Mouse (Mus musculus) adrenal gland (tissue): ENCODE data around the gene Adgrl1.

ENCODE experiments used
- intact Hi-C: fragments of 180-260 bp; cut with DNase I; formaldehyde crosslinking; loops from one replicate; pipeline ENCODE4 v1.15.1; 2025
- long read RNA-seq, 2 experiments: library from polyadenylated mRNA; unstranded; transcript quantifications; one replicate each; pipeline ENCODE4 v2.0.0; 2020; ENCODE audit warnings: borderline replicate concordance in 1 of 2; ENCODE audit not compliant: insufficient replicate concordance in 1 of 2

Adgrl1 gene
- long read RNA-seq, experiment 1, partial matches to known transcripts, result 5 of 8 reads
- long read RNA-seq, experiment 1, other reads (novel, unspliced or antisense), result 3 of 8 reads
- long read RNA-seq, experiment 2, partial matches to known transcripts, result 0 of 6 reads
- long read RNA-seq, experiment 2, other reads (novel, unspliced or antisense), result 6 of 6 reads

DNA sequence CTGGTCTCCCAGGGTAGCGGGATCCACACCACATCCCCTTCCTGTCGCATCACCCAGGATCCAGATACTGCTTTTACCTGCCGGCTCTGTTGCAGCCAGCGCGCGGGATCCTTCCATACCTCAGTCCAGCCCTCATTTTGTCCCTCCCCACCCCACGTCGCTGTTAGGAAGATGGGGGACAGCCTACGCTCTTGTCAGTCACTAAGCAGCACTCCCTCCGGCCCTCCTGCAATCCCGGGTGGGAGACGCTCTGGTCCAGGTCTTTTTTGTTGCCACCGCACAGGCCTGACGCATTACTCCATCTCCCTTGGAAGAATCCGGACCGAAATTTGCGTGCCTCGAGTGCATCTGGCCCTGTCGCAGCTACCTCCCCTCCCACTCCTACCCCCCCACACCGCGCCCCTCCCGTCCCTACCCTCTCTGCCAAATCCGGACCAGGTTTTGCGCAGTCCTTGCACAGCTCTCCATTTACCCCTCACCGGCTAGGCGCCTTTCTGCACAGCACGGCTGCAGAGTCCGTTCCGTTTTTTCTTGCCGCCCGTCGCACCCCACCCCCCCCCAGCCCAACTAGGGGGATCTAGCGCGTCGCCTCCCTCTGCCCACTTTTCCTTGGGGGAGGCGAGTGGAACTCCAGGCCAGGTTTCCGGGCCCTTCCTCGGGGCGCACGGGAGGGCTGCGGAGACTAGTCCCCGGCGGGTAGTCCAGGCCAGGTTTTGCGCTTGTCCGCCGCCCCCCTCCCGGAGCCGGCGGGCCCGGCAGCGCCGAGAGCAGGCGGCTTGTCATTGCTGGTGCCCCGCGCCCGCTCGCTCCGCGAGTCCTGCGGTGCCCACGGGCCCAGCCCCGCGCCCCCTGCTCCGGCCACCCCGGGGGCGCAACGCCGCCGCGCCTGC, at the start of gene Adgrl1:
TSS of gene Adgrl1 (plus strand) at position 743 of the 890 bp plus-strand sequence.
- intact Hi-C loops, result loop anchor here (5.0 kb wide), 2 partner anchors 53 to 172 kb away; no protein-coding TSS in a partner anchor

- intact Hi-C loops, result no loop called here
Measured at GRCm38 (mm10) chr8:83852329-83852728, 47.6 kb upstream of the Adgrl1 start.

DNA sequence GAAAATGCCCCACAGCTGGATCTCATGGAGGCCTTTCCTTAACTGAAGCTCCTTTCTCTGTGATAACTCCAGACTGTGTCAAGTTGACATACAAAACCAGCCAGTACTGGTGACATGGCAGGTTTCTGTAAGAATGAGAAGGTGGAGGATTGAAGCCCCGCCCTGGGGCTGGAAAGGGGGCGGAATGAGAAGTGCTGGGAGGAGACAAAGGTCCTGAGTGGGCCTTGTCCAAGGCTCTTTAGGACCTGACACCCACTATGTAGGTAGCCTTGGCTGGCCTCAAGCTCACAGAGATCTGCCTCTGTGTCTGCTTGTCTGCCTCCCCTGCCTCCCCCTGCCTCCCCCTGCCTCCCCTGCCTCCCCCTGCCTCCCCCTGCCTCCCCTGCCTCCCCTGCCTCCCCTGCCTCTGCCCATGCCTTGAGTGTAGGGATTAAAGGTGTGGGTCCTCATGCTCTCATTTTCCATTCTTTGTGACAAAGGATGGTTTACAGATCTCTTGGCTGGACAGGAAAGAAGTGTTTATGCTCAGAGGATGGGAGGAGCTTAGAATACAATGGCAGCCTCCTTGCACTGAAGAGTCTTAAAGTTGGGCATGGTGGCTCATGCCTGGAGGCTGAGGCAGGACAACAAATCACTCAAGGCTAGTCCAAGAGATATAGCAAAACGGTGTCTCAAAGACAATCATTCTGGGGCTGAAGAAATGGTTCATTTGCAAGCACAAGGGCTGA, 46.4 kb upstream of the Adgrl1 start:
- intact Hi-C loops, result no loop called here

GRCm38 (mm10) chr8:83856486-83857065, 43.3 kb upstream of the Adgrl1 start:
- intact Hi-C loops, result no loop called here

GRCm38 (mm10) chr8:83862439-83863268, 37.3 kb upstream of the Adgrl1 start:
- intact Hi-C loops, result no loop called here

GRCm38 (mm10) chr8:83874881-83875655, 24.8 kb upstream of the Adgrl1 start:
- intact Hi-C loops, result no loop called here

DNA sequence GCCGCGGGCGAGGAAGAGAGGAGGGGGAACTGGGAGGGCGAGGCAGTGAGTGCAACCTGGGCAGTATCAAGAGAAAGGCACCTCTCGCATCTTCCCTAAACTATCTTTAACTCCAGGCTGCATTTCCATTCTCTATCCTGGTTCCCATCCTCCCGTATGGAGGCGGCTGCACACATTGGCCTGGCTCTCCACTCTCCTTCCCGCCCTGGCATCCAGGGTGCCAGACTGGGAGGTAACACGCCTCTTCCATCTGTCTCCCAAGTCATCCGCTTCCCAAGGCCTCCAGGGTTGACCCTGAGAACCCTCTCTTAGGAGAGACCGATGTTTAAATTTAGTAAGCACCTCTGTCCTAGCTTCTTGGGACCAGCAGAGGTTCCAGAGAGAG, 24.3 kb upstream of the Adgrl1 start:
- intact Hi-C loops, result no loop called here

GRCm38 (mm10) chr8:83876080-83876837, 23.6 kb upstream of the Adgrl1 start:
- intact Hi-C loops, result no loop called here

- intact Hi-C loops, result no loop called here
Measured at GRCm38 (mm10) chr8:83876838-83877223, 23.1 kb upstream of the Adgrl1 start.

- intact Hi-C loops, result no loop called here
Measured at GRCm38 (mm10) chr8:83888409-83888808, 11.5 kb upstream of the Adgrl1 start.

GRCm38 (mm10) chr8:83892061-83892460, 7.8 kb upstream of the Adgrl1 start:
- intact Hi-C loops, result loop anchor here (5.0 kb wide), 1 partner anchor 95 kb away; no protein-coding TSS in a partner anchor

DNA sequence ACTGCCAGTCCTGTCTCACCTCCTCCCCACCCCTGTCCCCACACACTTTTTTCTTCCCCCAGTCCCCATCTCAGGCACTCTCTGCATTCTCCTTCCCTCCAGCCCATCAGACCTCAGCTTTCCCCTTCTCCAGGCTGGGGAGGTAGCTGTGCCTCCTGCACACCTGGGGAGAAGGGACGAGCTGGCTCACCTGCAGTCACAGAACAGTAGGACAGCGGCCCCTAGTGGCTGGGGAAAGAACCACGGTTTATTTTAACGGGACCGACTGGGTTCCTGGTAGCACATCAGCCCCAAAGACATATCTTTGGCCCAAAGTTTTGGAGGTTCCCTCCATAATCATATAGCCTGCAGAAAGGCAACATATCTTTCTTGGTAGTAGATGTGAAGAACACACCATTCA, 6.0 kb upstream of the Adgrl1 start:
- intact Hi-C loops, result loop anchor here (2.0 to 5.0 kb wide), 2 partner anchors 97 to 111 kb away; no protein-coding TSS in a partner anchor

GRCm38 (mm10) chr8:83895894-83896293, 4.0 kb upstream of the Adgrl1 start:
- intact Hi-C loops, result loop anchor here (2.0 to 5.0 kb wide), 3 partner anchors 25 to 169 kb away; no protein-coding TSS in a partner anchor

GRCm38 (mm10) chr8:83896461-83896860, 3.4 kb upstream of the Adgrl1 start:
- intact Hi-C loops, result loop anchor here (2.0 to 5.0 kb wide), 2 partner anchors 24 to 169 kb away; no protein-coding TSS in a partner anchor

DNA sequence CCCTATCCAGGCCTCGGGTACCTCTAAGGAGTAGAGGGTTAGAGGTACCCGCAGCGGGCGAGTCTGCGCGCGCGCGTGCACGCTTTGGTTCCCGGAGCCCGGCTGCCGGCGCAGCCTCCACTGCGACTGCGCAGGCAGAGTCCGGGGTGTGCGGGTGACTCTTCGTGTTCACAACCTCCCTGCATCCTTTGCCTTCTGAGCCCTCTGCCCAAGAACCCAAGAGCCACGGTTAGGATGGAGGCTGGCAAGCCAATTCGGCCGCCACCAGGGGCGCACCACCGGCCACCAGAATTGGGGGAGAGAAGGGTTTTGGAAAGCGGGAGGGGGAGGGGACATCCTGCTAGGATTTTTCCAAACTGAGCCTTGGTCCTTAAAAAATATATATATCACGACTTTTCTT, 2.7 kb upstream of the Adgrl1 start:
- intact Hi-C loops, result loop anchor here (2.0 to 5.0 kb wide), 2 partner anchors 24 to 170 kb away; no protein-coding TSS in a partner anchor

GRCm38 (mm10) chr8:83898456-83898855, 1.4 kb upstream of the Adgrl1 start:
- intact Hi-C loops, result loop anchor here (5.0 kb wide), 1 partner anchor 171 kb away; no protein-coding TSS in a partner anchor

DNA sequence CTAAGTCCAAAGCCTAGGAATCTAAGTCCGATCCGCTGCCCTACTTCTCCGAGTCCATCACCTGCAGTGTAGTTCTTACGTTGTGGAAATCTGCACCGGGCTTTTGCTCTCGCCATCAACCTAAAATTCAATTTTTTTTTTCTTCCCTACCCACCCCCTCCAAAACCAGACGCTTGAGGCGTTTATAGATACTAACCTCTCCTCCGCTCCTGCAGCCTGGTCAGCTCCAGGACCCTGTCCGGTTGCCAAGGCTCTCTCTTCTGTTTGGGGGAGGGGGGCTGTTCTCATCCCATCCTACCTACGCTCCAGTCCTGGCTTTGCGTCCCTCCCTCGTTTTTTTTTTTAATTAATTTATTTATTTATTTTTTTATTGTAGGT, 931 bp upstream of the Adgrl1 start:
- intact Hi-C loops, result loop anchor here (5.0 kb wide), 1 partner anchor 172 kb away; no protein-coding TSS in a partner anchor

DNA sequence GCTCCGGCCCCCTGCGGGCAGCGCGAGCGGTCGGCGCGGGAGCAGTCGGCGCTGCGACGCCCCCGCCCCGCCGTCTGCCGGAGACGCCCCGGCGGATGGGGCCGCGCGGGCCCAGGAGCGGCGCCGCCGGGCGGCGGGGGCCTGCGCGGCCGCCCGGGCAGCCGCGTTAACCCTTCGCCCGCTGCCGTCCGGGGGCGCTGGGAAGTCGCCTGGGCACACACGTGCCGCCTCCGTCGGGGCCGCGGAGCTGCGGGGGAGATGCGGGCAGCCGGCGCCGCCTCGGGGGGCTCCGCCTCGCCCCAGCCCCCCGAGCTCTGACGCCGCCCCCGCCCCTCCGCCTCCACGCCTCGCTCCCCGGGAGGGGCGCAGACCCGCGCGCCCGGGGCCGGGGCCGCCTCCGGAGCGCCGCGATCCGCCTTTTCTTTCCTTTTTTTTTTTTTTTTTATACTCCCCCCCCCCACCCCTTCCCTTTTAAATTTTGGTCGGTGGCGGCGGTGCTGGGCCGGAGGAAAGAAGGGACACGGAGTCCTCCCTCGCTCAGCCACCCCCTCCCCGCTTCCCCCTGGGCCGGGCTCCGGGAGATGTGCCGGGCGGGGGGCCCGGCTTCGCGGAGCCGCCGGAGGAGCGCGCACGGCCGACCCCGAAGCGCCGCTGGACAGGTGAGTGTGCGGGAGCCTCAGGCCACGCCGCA, 506 bp downstream of the Adgrl1 start:
- intact Hi-C loops, result loop anchor here (5.0 kb wide), 1 partner anchor 52 kb away; no protein-coding TSS in a partner anchor
